9 mouse cellular contexts compared by ENCODE assay signal in the genomic region with DNA sequence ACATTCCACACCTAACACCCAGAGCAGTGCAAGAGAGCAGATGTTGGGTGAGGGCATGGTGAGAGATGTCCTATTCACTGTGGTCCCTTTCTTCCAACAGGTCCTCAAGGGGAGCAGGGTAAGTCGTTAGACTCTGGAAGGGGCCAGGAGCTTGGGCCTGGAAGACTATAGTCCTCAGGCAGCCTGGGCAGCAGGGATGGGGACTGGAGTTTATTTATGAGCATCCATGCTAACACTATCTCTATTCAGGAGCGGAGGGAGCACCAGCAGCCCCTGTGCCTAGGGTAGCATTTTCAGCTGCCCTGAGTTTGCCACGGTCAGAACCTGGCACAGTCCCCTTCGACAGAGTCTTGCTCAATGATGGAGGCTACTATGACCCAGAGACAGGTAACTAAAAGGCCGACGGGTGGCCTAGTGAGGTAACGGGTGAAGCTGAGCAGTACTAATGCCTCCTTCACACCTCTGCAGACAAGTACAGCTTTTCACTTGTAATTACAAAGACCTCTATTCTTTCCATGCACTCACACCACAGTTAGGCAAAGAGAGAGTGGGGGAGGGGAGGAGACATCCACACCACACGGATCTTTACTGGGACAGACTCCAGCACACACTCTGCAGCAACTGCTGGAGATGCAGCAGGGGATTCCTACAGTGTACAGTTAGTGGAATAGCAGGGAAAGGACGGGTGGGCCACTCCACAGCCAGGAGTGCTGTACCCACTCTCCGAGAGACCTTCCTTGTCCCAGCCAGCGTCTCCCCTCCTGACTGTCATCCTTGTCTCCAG. TPM values are rescaled to one million over a fixed set of nuclear protein-coding genes. Genes with fewer than 3 reads are reported as not detected.
DNase-seq lines count a peak whose midpoint lies in the region; ATAC-seq and TF ChIP-seq lines count a peak whose summit lies in the region.
"Had no signal": no experiment of that assay in that cellular context is flagged by ENCODE, and none has a peak within 500 bp of the region (broad histone marks: within the 10 kb centered on the region; RNA-seq: fewer than 3 reads in every experiment).

No protein-coding gene starts in this region.

- 0 out of 2 replicates have a peak overlapping the region, but pooled peaks have one; percentile 87 for H3K27ac ChIP-seq in embryonic facial prominence, embryonic 12.5 days
- no peak overlapping the region; the same call in 1 of the 2 replicates for H3K27ac ChIP-seq in embryonic facial prominence, embryonic 10.5 days (replicated peaks)
- H3K27ac ChIP-seq in kidney, embryonic 16.5 days (ENCODE audit: low read length): no peak overlapping the region
- H3K27ac ChIP-seq in liver, embryonic 13.5 days: no peak overlapping the region

- no peak for DNase-seq in embryonic facial prominence, embryonic 10.5 days (ENCODE audit: low spot score)
- peak; percentile 36 for DNase-seq in kidney, postnatal 10 days
- peak; percentile 35 for DNase-seq in brain, embryonic 14.5 days (ENCODE audit: low read depth)
- no peak for DNase-seq in liver, embryonic 13.5 days
- DNase-seq in cerebellum, postnatal 36 days: no peak
- DNase-seq: spleen, adult 18-20 months had no signal

- H3K4me3 ChIP-seq in embryonic facial prominence, embryonic 12.5 days: no peak overlapping the region
- no peak overlapping the region for H3K4me3 ChIP-seq in embryonic facial prominence, embryonic 10.5 days
- no peak overlapping the region for H3K4me3 ChIP-seq in kidney, embryonic 16.5 days (ENCODE audit: low read length)
- H3K4me3 ChIP-seq in liver, embryonic 13.5 days (replicated peaks): 0 out of 2 replicates have a peak overlapping the region, but pooled peaks have one; percentile 69

- peaks cover 36% of the 10 kb centered on the region for H3K4me1 ChIP-seq in embryonic facial prominence, embryonic 12.5 days
- peaks cover 67% of the 10 kb centered on the region for H3K4me1 ChIP-seq in embryonic facial prominence, embryonic 10.5 days
- H3K4me1 ChIP-seq in kidney, embryonic 16.5 days (ENCODE audit: insufficient read depth, low read length): peaks cover 39% of the 10 kb centered on the region
- H3K4me1 ChIP-seq in liver, embryonic 13.5 days (replicated peaks): peaks cover 82% of the 10 kb centered on the region

- TF ChIP-seq CTCF in brain, embryonic 14.5 days (IDR thresholded peaks at IDR 0.05; ENCODE audit: borderline replicate concordance, extremely low read depth, insufficient read depth, insufficient read length): no peak

- no peak for ATAC-seq in embryonic facial prominence, embryonic 12.5 days (ENCODE audit: insufficient number of reproducible peaks, insufficient read depth, low FRiP score, low TSS enrichment)
- no peak for ATAC-seq in kidney, embryonic 16.5 days (ENCODE audit: low FRiP score, low TSS enrichment)
- ATAC-seq in liver, embryonic 13.5 days (ENCODE audit: low read depth): no peak
- ATAC-seq in inflammation-experienced regulatory T-cells, adult 6 months: no peak

- peak overlapping the region; percentile 73; the same call in 1 of the 2 replicates for H3K4me2 ChIP-seq in embryonic facial prominence, embryonic 12.5 days (replicated peaks)
- no peak overlapping the region for H3K4me2 ChIP-seq in kidney, embryonic 16.5 days (replicated peaks; ENCODE audit: low read depth, low read length)
- H3K4me2 ChIP-seq in liver, embryonic 13.5 days: peak overlapping the region; percentile 87

- H3K9ac ChIP-seq in embryonic facial prominence, embryonic 12.5 days: no peak overlapping the region; the same call in 1 of the 2 replicates
- H3K9ac ChIP-seq in kidney, embryonic 16.5 days (replicated peaks; ENCODE audit: low read length): no peak overlapping the region
- H3K9ac ChIP-seq in liver, embryonic 13.5 days: 0 out of 2 replicates have a peak overlapping the region, but pooled peaks have one; percentile 56

- no peaks in the 10 kb centered on the region for H3K27me3 ChIP-seq in embryonic facial prominence, embryonic 12.5 days
- 0 out of 2 replicates have a peak, but pooled peaks cover 10% of the 10 kb centered on the region for H3K27me3 ChIP-seq in embryonic facial prominence, embryonic 10.5 days (replicated peaks; ENCODE audit: low read depth, poor library complexity, severe bottlenecking)
- no peaks in the 10 kb centered on the region for H3K27me3 ChIP-seq in kidney, embryonic 16.5 days (ENCODE audit: insufficient read depth, low read length)
- H3K27me3 ChIP-seq in liver, embryonic 13.5 days: no peaks in the 10 kb centered on the region

- no peak for TF ChIP-seq POLR2A in brain, embryonic 14.5 days (IDR thresholded peaks at IDR 0.05; ENCODE audit: borderline replicate concordance, extremely low read depth, insufficient read depth, insufficient read length, poor library complexity, severe bottlenecking)

- H3K9me3 ChIP-seq in embryonic facial prominence, embryonic 12.5 days: no peaks in the 10 kb centered on the region
- no peaks in the 10 kb centered on the region for H3K9me3 ChIP-seq in embryonic facial prominence, embryonic 10.5 days
- H3K9me3 ChIP-seq in kidney, embryonic 16.5 days (ENCODE audit: low read length): no peaks in the 10 kb centered on the region
- no peaks in the 10 kb centered on the region for H3K9me3 ChIP-seq in liver, embryonic 13.5 days (replicated peaks)

- H3K36me3 ChIP-seq in embryonic facial prominence, embryonic 12.5 days: peaks cover 44% of the 10 kb centered on the region
- H3K36me3 ChIP-seq in embryonic facial prominence, embryonic 10.5 days (replicated peaks): peaks cover 46% of the 10 kb centered on the region
- H3K36me3 ChIP-seq in kidney, embryonic 16.5 days (ENCODE audit: insufficient read depth, low read length): peaks cover 34% of the 10 kb centered on the region
- H3K36me3 ChIP-seq in liver, embryonic 13.5 days: peaks cover 52% of the 10 kb centered on the region

- WGBS in embryonic facial prominence, embryonic 12.5 days: 57% methylated on average over 11 of the region's 11 CpGs
- 70% methylated on average over 11 of the region's 11 CpGs for WGBS in embryonic facial prominence, embryonic 10.5 days
- WGBS in kidney, embryonic 16.5 days: 74% methylated on average over 11 of the region's 11 CpGs
- WGBS in liver, embryonic 13.5 days (ENCODE audit: insufficient replicate concordance): 71% methylated on average over 11 of the region's 11 CpGs

RNA-seq across cellular contexts. Expression of a gene that starts 1.2 kb away (rescaled TPM):
- 13.7 and 14.2 TPM in 2 replicates for polyA plus RNA-seq in embryonic facial prominence, embryonic 12.5 days (2016; fragmentation: Nextera tagmentation; extraction: Ambion mirVana)
- polyA plus RNA-seq in embryonic facial prominence, embryonic 10.5 days (2016; fragmentation: Nextera tagmentation; extraction: Ambion mirVana): 8.1 and 9.9 TPM in 2 replicates
- 38.8 and 41.4 TPM in 2 replicates for polyA plus RNA-seq in kidney, embryonic 16.5 days (2015; fragmentation: Nextera tagmentation; extraction: Ambion mirVana)
- 7.9 and 8.5 TPM in 2 replicates for polyA plus RNA-seq in brain, embryonic 14.5 days (2012; rRNA removed)
- 33.9 and 37.6 TPM in 2 replicates for polyA plus RNA-seq in liver, embryonic 13.5 days (2015; fragmentation: Nextera tagmentation; extraction: Ambion mirVana)
- polyA plus RNA-seq in inflammation-experienced regulatory T-cells, adult 6 months (2017; shearing (Covaris generic)): 10 to 100 TPM; 10.8 to 26.3 (median 24.3) TPM

RNA-seq across cellular contexts. Expression of a gene that starts 6.8 kb away (rescaled TPM):
- 248 and 252 TPM in 2 replicates for polyA plus RNA-seq in embryonic facial prominence, embryonic 12.5 days (2016; fragmentation: Nextera tagmentation; extraction: Ambion mirVana)
- 158 and 162 TPM in 2 replicates for polyA plus RNA-seq in embryonic facial prominence, embryonic 10.5 days (2016; fragmentation: Nextera tagmentation; extraction: Ambion mirVana)
- polyA plus RNA-seq in kidney, embryonic 16.5 days (2015; fragmentation: Nextera tagmentation; extraction: Ambion mirVana): 335 and 366 TPM in 2 replicates
- 12.8 and 23.0 TPM in 2 replicates for polyA plus RNA-seq in brain, embryonic 14.5 days (2012; rRNA removed)
- polyA plus RNA-seq in liver, embryonic 13.5 days (2015; fragmentation: Nextera tagmentation; extraction: Ambion mirVana): 41.6 and 42.7 TPM in 2 replicates
- polyA plus RNA-seq in inflammation-experienced regulatory T-cells, adult 6 months (2017; shearing (Covaris generic)): under 1 TPM in 1 of 3 experiments, not detected in 2; 0.84 TPM

RNA-seq across cellular contexts. Expression of a gene that starts 12.4 kb away (rescaled TPM):
- 346 and 376 TPM in 2 replicates for polyA plus RNA-seq in embryonic facial prominence, embryonic 12.5 days (2016; fragmentation: Nextera tagmentation; extraction: Ambion mirVana)
- polyA plus RNA-seq in embryonic facial prominence, embryonic 10.5 days (2016; fragmentation: Nextera tagmentation; extraction: Ambion mirVana): 399 and 407 TPM in 2 replicates
- polyA plus RNA-seq in kidney, embryonic 16.5 days (2015; fragmentation: Nextera tagmentation; extraction: Ambion mirVana): 457 and 467 TPM in 2 replicates
- polyA plus RNA-seq in brain, embryonic 14.5 days (2012; rRNA removed): 162 and 256 TPM in 2 replicates
- 342 and 377 TPM in 2 replicates for polyA plus RNA-seq in liver, embryonic 13.5 days (2015; fragmentation: Nextera tagmentation; extraction: Ambion mirVana)
- polyA plus RNA-seq in inflammation-experienced regulatory T-cells, adult 6 months (2017; shearing (Covaris generic)): 100 to 1,000 TPM; 283 to 295 (median 294) TPM

RNA-seq across cellular contexts. Expression of a gene that starts 25.4 kb away (rescaled TPM):
- 4.5 and 5.7 TPM in 2 replicates for polyA plus RNA-seq in embryonic facial prominence, embryonic 12.5 days (2016; fragmentation: Nextera tagmentation; extraction: Ambion mirVana)
- polyA plus RNA-seq in embryonic facial prominence, embryonic 10.5 days (2016; fragmentation: Nextera tagmentation; extraction: Ambion mirVana): 2.2 and 3.2 TPM in 2 replicates
- polyA plus RNA-seq in kidney, embryonic 16.5 days (2015; fragmentation: Nextera tagmentation; extraction: Ambion mirVana): 17.9 and 20.3 TPM in 2 replicates
- polyA plus RNA-seq in brain, embryonic 14.5 days (2012; rRNA removed): 27.4 and 34.4 TPM in 2 replicates
- polyA plus RNA-seq in liver, embryonic 13.5 days (2015; fragmentation: Nextera tagmentation; extraction: Ambion mirVana): 5.4 and 5.6 TPM in 2 replicates
- polyA plus RNA-seq in inflammation-experienced regulatory T-cells, adult 6 months (2017; shearing (Covaris generic)): not detected

RNA-seq across cellular contexts. Expression of a gene that starts 31.5 kb away (rescaled TPM):
- 31.9 and 34.1 TPM in 2 replicates for polyA plus RNA-seq in embryonic facial prominence, embryonic 12.5 days (2016; fragmentation: Nextera tagmentation; extraction: Ambion mirVana)
- 21.8 and 26.9 TPM in 2 replicates for polyA plus RNA-seq in embryonic facial prominence, embryonic 10.5 days (2016; fragmentation: Nextera tagmentation; extraction: Ambion mirVana)
- 23.9 and 27.1 TPM in 2 replicates for polyA plus RNA-seq in kidney, embryonic 16.5 days (2015; fragmentation: Nextera tagmentation; extraction: Ambion mirVana)
- polyA plus RNA-seq in brain, embryonic 14.5 days (2012; rRNA removed): 70.9 and 72.1 TPM in 2 replicates
- 4.3 and 5.3 TPM in 2 replicates for polyA plus RNA-seq in liver, embryonic 13.5 days (2015; fragmentation: Nextera tagmentation; extraction: Ambion mirVana)
- polyA plus RNA-seq in inflammation-experienced regulatory T-cells, adult 6 months (2017; shearing (Covaris generic)): 1 to 10 TPM; 2.7 to 7.0 (median 5.2) TPM

Comparison
In these comparisons a context has a peak if more than half of its experiments do, and no peak if none do; other contexts are left out.
1. DNase-seq: peak in kidney, postnatal 10 days (single experiment) and brain, embryonic 14.5 days (single experiment); none in embryonic facial prominence, embryonic 10.5 days (single experiment), liver, embryonic 13.5 days (single experiment) and cerebellum, postnatal 36 days (0 of 2).